Mouse (Mus musculus) heart, embryonic 10.5 days (tissue): ENCODE measurements around the gene Fhod1. TPM values are rescaled to one million over a fixed set of nuclear protein-coding genes. Genes with fewer than 3 reads are reported as not detected.
A peak's percentile ranks its signal among the peaks of the same experiment; 100 is the strongest.
"Not testable (repeated sequence)": the region's sequence is repeated elsewhere in the genome, so short reads cannot be mapped to it uniquely, and the experiment has no call there.

Experiments used
- DNase-seq: peaks from one replicate; pipeline ENCODE4 v3.0.0-alpha.2; 2017; ENCODE audit warnings: low spot score
- H3K27ac ChIP-seq: fragments of 300-500 bp; sonication (generic); 2 replicates; pipeline ENCODE4 v1.5.1; 2016; ENCODE audit warnings: mild to moderate bottlenecking
- H3K27me3 ChIP-seq: fragments of 300-500 bp; sonication (generic); 2 replicates; pipeline ENCODE4 v1.6.1; 2016; ENCODE audit warnings: mild to moderate bottlenecking; ENCODE audit not compliant: poor library complexity, insufficient read depth, severe bottlenecking
- H3K36me3 ChIP-seq: fragments of 300-500 bp; sonication (generic); 2 replicates; pipeline ENCODE4 v1.6.1; 2016; ENCODE audit warnings: mild to moderate bottlenecking, moderate library complexity
- H3K4me1 ChIP-seq: fragments of 300-500 bp; sonication (generic); 2 replicates; pipeline ENCODE4 v1.6.1; 2016; ENCODE audit warnings: mild to moderate bottlenecking
- H3K4me3 ChIP-seq: fragments of 300-500 bp; sonication (generic); 2 replicates; pipeline ENCODE4 v1.5.1; 2016; ENCODE audit warnings: mild to moderate bottlenecking, moderate library complexity
- H3K9me3 ChIP-seq: fragments of 300-500 bp; sonication (generic); 2 replicates; pipeline ENCODE4 v1.6.1; 2016; ENCODE audit warnings: mild to moderate bottlenecking, moderate library complexity
- WGBS: fragments of 180-500 bp; shearing (Covaris S2); methylation state at CpG from one replicate; pipeline ENCODE4 v1.1.7; 2016; 5-methylcytosine and 5-hydroxymethylcytosine counted together
- polyA plus RNA-seq: library from polyadenylated mRNA; unstranded; fragments of >200 nt; fragmentation: Nextera tagmentation; extraction: Ambion mirVana; gene quantifications from 2 replicates; pipeline ENCODE4 v1.2.1, GENCODE M21; 2016

The Fhod1 gene
- polyA plus RNA-seq, 1 experiment from 2014 or later = 3.0 TPM

- no peak for DNase-seq
- Histone ChIP-seq H3K4me3 (peak overlapping the region; percentile 42), H3K9me3 (no peaks in the 10 kb centered on the region), H3K36me3 (peaks cover 17% of the 10 kb centered on the region), H3K27me3 (peaks cover 37% of the 10 kb centered on the region), H3K27ac (peak overlapping the region; percentile 64), H3K4me1 (peaks cover 47% of the 10 kb centered on the region)
- WGBS = 58% methylated on average over 11 of the region's 11 CpGs
Measured at GRCm38 (mm10) chr8:105295256-105295655, 52.5 kb downstream of the Fhod1 start.

GRCm38 (mm10) chr8:105294776-105295175 is 53.0 kb downstream of the Fhod1 start:
- Histone ChIP-seq H3K27me3 (peaks cover 42% of the 10 kb centered on the region), H3K4me3 (peak overlapping the region; percentile 42), H3K4me1 (peaks cover 47% of the 10 kb centered on the region), H3K9me3 (no peaks in the 10 kb centered on the region), H3K27ac (no peak overlapping the region), H3K36me3 (peaks cover 12% of the 10 kb centered on the region)
- 66% methylated on average over 9 of the region's 9 CpGs for WGBS
- no peak for DNase-seq

- WGBS = 59% methylated on average over 19 of the region's 19 CpGs
- Histone ChIP-seq H3K4me3 (no peak overlapping the region), H3K27me3 (peaks cover 44% of the 10 kb centered on the region), H3K36me3 (0 out of 2 replicates have a peak, but pooled peaks cover 2% of the 10 kb centered on the region), H3K4me1 (peaks cover 51% of the 10 kb centered on the region), H3K9me3 (no peaks in the 10 kb centered on the region), H3K27ac (no peak overlapping the region)
- no peak for DNase-seq
Measured at GRCm38 (mm10) chr8:105293405-105293804, 54.3 kb downstream of the Fhod1 start.

GRCm38 (mm10) chr8:105292471-105292870 is 55.3 kb downstream of the Fhod1 start:
- no peak for DNase-seq
- Histone ChIP-seq H3K4me1 (peaks cover 47% of the 10 kb centered on the region), H3K27me3 (peaks cover 44% of the 10 kb centered on the region), H3K4me3 (no peak overlapping the region), H3K27ac (no peak overlapping the region), H3K9me3 (no peaks in the 10 kb centered on the region), H3K36me3 (no peaks in the 10 kb centered on the region)
- 74% methylated on average over 7 of the region's 7 CpGs for WGBS

GRCm38 (mm10) chr8:105291802-105292201 is 56.0 kb downstream of the Fhod1 start:
- not testable (repeated sequence) for H3K4me3 ChIP-seq, H3K36me3 ChIP-seq, H3K27ac ChIP-seq, H3K9me3 ChIP-seq, DNase-seq
- Histone ChIP-seq H3K4me1 (peaks cover 43% of the 10 kb centered on the region), H3K27me3 (peaks cover 45% of the 10 kb centered on the region)
- WGBS = 60% methylated on average over 3 of the region's 3 CpGs

GRCm38 (mm10) chr8:105291364-105291763 is 56.4 kb downstream of the Fhod1 start:
- not testable (repeated sequence) for H3K9me3 ChIP-seq, H3K36me3 ChIP-seq, H3K27ac ChIP-seq, DNase-seq, H3K4me3 ChIP-seq
- 77% methylated on average over 8 of the region's 8 CpGs for WGBS
- Histone ChIP-seq H3K27me3 (peaks cover 50% of the 10 kb centered on the region), H3K4me1 (peaks cover 40% of the 10 kb centered on the region)

- DNase-seq = peak; percentile 93
- peak overlapping the region; percentile 66 for H3K4me3 ChIP-seq
- no peaks in the 10 kb centered on the region for H3K36me3 ChIP-seq
- H3K9me3 ChIP-seq = no peaks in the 10 kb centered on the region
- 8% methylated on average over 31 of the region's 31 CpGs for WGBS
- H3K27ac ChIP-seq = no peak overlapping the region
- H3K4me1 ChIP-seq = peaks cover 37% of the 10 kb centered on the region
- peaks cover 51% of the 10 kb centered on the region for H3K27me3 ChIP-seq
Measured at GRCm38 (mm10) chr8:105290554-105291314, 57.0 kb downstream of the Fhod1 start.

- no peak for DNase-seq
Measured at GRCm38 (mm10) chr8:105289805-105290460, 57.8 kb downstream of the Fhod1 start, which contains the start of gene 4931428F04Rik. TSS of gene 4931428F04Rik (minus strand) at chr8:105289864.

GRCm38 (mm10) chr8:105288958-105289732 is 58.6 kb downstream of the Fhod1 start:
- Histone ChIP-seq H3K27ac (peak overlapping the region; percentile 89), H3K9me3 (no peaks in the 10 kb centered on the region), H3K36me3 (peaks cover 11% of the 10 kb centered on the region; the same call in 1 of the 2 replicates), H3K27me3 (peaks cover 52% of the 10 kb centered on the region), H3K4me3 (peak overlapping the region; percentile 66), H3K4me1 (peaks cover 28% of the 10 kb centered on the region)
- DNase-seq = peak; percentile 97
- WGBS = under 1% methylated on average over 53 of the region's 53 CpGs

More at GRCm38 (mm10) chr8:105289805-105290460, 57.8 kb downstream of the Fhod1 start, which contains the start of gene 4931428F04Rik:
- no peaks in the 10 kb centered on the region for H3K9me3 ChIP-seq
- 5% methylated on average over 43 of the region's 43 CpGs for WGBS
- peaks cover 31% of the 10 kb centered on the region for H3K4me1 ChIP-seq
- H3K27ac ChIP-seq = peak within 1 kb of the TSS; percentile 89
- H3K36me3 ChIP-seq = peaks cover 6% of the 10 kb centered on the region; the same call in 1 of the 2 replicates
- peaks cover 51% of the 10 kb centered on the region for H3K27me3 ChIP-seq
- H3K4me3 ChIP-seq = peak within 1 kb of the TSS; percentile 66

- no peak overlapping the region; the same call in 1 of the 2 replicates for H3K4me3 ChIP-seq
- H3K36me3 ChIP-seq = peaks cover 11% of the 10 kb centered on the region; the same call in 1 of the 2 replicates
- H3K4me1 ChIP-seq = peaks cover 27% of the 10 kb centered on the region
- peaks cover 55% of the 10 kb centered on the region for H3K27me3 ChIP-seq
- DNase-seq = no peak
- no peak overlapping the region for H3K27ac ChIP-seq
- 93% methylated on average over 5 of the region's 5 CpGs for WGBS
- no peaks in the 10 kb centered on the region for H3K9me3 ChIP-seq
Measured at GRCm38 (mm10) chr8:105288231-105288630, 59.5 kb downstream of the Fhod1 start.

GRCm38 (mm10) chr8:105286907-105287306 is 60.8 kb downstream of the Fhod1 start:
- Histone ChIP-seq H3K4me1 (peaks cover 29% of the 10 kb centered on the region), H3K9me3 (no peaks in the 10 kb centered on the region), H3K36me3 (peaks cover 11% of the 10 kb centered on the region; the same call in 1 of the 2 replicates), H3K27me3 (peaks cover 61% of the 10 kb centered on the region), H3K4me3 (no peak overlapping the region), H3K27ac (no peak overlapping the region)
- WGBS = 90% methylated on average over 4 of the region's 4 CpGs
- no peak for DNase-seq

GRCm38 (mm10) chr8:105285514-105285913 is 62.2 kb downstream of the Fhod1 start:
- Histone ChIP-seq H3K4me1 (peaks cover 25% of the 10 kb centered on the region), H3K36me3 (peaks cover 14% of the 10 kb centered on the region; the same call in 1 of the 2 replicates), H3K27me3 (peaks cover 71% of the 10 kb centered on the region), H3K4me3 (no peak overlapping the region), H3K27ac (no peak overlapping the region), H3K9me3 (no peaks in the 10 kb centered on the region)
- WGBS = 46% methylated on average over 12 of the region's 12 CpGs
- no peak for DNase-seq
